Mouse (Mus musculus) gastrocnemius, postnatal 36 days (tissue): ENCODE measurements at regions not wholly inside any gene's neighbourhood (a gene's known extent, or its start where the extent isn't known, plus 50 kb on each side); places are given as distances from the start of the nearest gene placed in this dataset.
A peak's percentile ranks its signal among the peaks of the same experiment; 100 is the strongest.

Source experiments
- DNase-seq, 2 experiments: peaks; one replicate each; pipeline ENCODE4 v3.0.0; 2022
- intact Hi-C: fragments of 180-260 bp; cut with DNase I; formaldehyde crosslinking; loops from one replicate; pipeline ENCODE4 v1.15.1; 2025

DNA sequence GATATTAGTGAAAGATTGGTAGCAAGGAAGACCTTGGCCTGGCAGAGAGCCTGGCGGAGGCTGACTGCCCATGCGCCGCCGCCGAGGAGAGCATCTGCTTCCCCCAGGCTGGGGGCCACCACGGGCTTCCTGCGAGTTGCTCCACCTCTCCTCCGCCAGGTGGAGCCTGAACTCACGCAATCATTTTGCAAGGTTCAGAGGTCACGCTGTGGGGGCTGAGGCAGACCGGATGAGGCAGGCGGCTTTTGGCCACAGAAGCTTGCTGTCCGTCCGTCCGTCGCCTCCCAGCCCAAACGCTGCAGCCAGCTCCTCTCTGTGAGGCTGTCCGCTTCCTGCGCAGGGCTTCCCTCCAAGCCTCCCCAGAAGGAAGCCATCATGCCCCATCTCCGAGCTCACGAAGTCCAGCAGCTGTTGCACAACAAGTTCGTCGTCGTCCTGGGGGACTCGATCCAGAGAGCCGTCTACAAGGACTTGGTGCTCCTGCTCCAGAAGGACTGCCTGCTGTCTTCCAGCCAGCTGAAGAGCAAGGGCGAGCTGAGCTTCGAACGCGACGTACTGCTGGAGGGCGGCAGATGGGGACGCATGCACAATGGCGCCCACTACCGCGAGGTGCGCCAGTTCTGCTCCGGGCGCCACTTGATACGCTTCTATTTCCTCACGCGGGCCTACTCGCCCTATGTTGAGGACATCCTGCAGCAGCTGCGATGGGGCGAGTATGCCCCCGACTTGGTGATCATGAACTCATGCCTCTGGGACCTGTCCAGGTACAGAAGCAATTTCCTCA is 269.3 kb upstream of the Erbb4 start:
- DNase-seq, result no peak
- intact Hi-C loops, result no loop called here

DNA sequence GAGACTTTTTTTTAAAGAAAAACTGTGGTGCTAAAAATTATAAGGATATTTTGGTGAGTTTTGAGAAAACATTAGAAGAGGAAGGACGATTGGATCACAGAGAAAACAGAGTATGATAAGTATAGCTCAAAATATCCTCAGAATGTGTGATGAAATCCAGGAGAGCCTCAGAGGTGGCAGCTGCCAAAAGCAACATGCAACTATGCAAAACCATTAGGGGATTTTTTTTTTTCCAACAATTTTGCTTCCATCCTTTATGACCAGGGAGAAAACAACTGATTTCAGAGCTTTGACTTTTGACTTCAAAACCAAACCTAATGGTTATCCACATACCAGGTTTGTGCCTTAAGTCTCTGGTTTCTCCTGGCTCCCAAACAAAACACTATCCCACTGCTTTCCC is 267.4 kb upstream of the Erbb4 start:
- intact Hi-C loops, result no loop called here
- DNase-seq, result no peak

DNA sequence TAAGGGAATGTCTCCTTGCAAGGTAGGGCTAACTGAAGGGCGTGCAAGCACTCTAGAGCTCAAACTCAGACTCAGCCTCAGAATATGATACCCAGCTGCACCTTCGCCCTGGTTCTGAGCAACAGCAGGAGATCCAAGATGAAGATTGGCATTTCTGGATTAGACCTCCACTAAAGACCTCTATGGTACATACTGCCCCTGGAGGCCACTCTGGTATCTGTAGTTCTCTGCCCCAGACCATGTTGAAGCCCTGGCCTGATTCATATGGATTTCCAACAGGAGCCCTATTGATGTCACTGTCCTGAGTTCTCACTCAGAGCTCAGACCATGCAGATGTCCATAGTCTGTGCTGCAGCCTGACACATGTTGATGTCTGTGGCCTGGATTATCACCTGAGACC is 262.2 kb upstream of the Erbb4 start:
- intact Hi-C loops, result no loop called here
- DNase-seq, result no peak

DNA sequence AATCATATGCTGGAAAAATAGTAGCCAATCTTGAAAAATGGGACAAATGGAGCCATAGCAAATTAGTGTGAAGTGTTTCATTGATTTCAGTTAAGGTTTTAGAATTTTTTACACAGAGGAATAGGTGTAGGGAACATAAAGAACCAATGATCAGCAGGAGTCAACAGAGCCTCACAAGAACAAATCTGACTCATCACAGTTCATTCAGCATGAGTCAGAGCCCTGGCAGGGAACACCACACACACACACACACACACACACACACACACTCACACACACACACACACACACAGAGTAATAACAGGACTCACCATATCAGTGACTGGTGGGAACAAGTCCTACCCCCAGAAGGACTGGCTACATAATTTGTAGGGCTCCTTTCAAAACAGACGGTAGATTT is 259.7 kb upstream of the Erbb4 start:
- intact Hi-C loops, result no loop called here
- DNase-seq, result no peak

DNA sequence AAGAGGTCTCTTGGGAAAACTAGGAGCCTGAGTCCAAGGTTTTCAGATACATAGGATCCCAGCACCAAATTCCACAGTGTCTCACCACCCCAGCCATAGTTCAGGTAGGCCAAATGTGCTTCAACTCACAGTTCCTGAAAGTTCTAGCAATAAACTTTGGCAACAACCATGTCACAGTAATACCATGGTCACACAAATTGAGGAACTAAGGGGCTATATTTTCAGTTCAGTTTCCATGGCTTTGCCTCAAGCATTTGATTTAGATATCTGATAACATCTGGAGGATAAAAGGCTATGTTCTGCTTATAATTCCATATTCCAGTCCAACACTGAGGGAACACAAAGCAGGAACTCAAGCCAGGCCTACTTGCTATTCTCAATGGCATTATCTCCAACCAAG is 256.2 kb upstream of the Erbb4 start:
- intact Hi-C loops, result no loop called here
- DNase-seq, result no peak

DNA sequence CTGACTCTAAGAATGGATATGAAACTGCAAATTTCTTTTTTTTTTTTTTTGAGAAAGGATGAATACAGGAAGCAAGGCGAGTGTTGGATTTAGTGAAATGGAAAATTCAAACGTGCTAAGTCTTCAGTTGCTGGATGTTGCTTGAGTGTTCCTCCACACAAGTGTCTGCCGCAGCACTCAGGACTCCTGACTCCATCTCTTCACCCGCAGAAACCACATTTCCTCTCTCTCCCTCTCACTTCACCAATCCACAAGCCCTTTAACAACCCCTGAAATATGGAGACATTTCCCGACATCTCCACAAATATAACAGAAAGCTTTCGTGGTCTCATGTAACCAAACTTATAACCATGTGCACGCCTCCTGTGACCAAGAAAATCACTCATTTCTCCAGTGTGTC is 249.7 kb upstream of the Erbb4 start:
- no peak for DNase-seq
- intact Hi-C loops, result no loop called here

DNA sequence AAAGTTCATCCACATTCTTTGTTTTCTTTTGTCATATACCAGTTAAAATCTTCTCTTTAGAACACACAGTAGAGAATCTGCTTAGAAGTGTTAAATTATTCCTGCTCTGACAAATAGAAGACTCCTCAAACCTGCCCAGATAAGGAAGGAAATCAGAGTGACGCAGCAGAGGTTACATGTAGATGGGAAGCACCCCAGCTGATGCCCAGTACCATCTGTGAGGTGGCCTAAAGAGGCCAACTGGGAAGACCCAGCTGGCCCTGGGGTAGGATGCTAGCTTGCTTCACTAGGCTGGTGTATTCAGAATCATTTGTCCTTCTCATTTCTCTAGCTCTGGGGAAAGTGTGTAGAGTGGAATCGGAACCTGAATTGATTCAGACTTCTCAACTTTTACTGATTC is 242.6 kb upstream of the Erbb4 start:
- DNase-seq, result no peak
- intact Hi-C loops, result no loop called here

DNA sequence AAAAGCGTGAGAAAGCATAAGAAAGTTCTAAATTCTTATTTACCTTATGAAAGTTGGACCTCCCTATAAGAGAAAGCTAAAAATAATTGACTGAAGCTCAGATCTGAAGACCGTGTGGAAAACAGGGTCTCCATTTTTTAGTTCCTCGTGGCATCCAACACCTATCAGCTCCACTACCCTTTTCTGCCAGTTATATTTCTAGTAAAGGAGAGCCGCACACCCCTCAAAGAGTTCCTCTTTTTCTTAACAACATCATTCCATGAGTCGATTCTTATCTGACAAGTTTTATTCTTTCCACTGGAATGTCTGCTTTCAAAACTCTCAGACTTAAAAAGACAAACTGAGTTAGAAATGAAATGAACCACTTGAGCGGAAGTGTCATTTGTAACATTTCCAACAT is 242.0 kb upstream of the Erbb4 start:
- DNase-seq, result no peak
- intact Hi-C loops, result no loop called here

DNA sequence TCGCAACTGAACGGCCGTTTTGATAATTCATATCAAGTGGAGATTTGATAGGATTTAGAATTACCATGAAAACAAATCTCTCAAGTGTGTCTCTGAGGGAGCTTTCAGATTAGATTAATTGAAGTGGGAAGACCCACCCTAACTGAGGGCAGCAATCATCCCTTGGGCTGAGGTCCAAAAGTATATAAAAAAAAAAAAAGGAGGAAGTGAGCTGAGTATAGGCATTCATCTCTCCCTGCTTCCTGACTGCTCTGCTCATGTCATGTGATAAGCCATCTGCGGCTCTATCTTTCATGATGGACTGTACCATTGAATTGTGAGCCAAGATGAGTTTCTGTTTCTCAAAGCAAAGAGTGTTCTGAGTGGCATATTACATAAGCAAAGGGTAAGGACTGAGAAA is 234.2 kb upstream of the Erbb4 start:
- no peak for DNase-seq
- intact Hi-C loops, result no loop called here

DNA sequence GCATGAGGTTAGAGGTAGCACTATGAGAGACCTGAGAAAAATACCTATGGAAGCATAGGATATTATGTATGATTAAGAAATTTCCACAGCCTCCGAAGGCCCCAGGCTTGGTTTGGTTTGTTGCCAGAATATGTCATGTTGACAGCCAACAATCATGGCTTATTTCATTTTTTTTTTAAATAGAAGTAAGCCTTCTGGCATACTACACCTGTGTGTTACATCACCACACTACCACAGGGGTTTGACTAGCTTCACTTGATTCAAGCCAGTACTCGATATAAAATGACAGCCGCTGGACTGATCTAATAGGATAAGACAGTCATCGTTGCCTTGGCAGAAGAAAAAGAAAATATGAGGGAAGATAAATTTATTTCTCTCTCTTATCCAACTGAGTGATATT is 232.6 kb upstream of the Erbb4 start:
- DNase-seq, result no peak
- intact Hi-C loops, result no loop called here

DNA sequence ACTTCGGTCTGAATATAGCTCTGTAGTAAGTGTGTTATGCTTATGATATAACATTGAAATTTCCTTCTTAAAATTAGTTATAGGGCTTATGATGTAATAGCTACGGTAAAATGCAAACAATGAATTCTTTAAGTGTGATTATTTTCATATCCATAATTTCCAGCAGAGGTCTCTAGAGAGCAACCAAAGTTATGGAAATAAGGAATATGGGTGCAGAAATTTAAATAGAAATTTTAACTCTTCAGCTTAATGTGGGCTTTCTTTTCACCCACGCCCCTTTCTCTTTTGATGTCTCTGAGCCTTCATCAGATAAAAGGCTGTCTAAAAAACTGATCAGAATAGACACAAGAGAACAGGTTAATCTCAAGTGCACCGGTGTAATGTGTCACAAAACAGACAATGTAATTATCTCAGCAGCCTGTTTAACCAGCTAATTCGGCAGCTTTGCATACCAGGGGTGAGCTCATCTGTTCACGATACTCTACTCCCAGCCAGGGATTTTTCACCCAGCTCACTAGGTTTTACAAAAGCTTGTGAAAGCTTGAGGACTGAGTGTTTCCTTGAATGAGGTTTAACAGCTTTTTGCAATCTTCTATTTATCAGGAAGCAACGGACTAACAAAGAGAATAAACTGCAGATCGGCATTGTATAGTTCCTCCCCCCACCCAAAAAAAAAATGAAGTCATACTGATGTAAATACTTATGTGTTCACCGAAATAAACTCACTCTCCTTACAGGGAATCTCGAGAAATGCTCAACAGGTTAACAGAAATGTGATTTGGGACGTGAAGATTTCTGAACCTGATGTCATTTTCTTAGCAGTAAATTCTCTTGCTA is 223.8 kb upstream of the Erbb4 start:
- DNase-seq, result no peak
- intact Hi-C loops, result no loop called here

DNA sequence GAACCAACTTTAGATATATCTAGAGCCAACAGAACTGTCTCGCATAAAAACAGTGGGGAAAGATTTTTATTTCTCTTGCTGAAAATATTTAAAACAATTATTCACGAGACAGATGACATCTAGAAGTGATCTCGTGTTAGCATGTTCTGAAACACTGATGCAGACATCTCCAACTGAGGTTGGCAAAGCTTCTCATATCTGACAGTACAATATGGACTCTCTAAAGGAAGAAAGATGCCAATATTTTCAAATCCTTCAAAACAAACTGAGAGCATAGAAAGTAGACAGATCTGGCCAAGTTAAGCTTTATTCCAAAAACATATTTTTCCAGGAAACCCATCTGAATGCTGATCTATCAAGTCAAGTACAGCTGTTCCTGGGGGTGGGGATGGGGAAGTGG is 221.5 kb upstream of the Erbb4 start:
- no peak for DNase-seq
- intact Hi-C loops, result no loop called here

DNA sequence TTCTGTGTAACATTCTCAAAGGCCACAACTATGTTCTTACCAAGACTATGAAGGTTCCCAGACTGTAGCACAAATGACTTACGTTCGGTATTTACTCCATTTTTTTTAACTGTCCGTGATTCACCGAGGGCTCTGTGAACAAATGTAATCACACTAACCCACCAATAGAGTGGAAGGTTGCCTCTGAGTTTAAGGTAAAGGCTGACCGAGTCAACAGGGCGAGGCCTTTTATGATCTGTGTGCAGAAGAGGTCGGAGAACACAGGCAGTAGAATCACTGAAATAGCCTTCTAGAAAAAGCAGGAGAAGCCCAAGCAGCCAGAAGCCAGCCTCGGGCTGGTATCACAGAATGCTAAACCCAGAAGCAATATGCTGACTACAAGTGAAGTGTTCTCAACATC is 218.9 kb upstream of the Erbb4 start:
- intact Hi-C loops, result loop anchor here (2.0 kb wide), 1 partner anchor 366 kb away; no protein-coding TSS in a partner anchor

DNA sequence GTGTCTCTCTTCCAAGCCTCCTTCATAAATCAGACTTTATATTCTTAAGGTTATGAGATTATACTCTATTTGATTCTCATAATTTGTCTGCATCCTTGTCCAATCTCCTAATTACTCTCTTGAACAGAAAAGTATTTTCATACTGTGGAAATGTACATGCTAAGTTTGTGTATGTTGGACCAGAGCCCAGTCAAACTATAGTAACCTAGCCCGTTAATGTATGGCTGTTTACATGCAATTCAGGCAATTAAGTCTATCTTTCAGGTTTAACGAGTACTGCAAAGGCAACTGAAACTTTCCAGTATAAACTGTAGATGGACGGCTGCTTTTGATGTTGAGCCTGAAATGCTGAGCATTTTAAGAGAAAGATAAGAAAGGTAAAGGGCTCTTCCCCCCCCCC is 211.7 kb upstream of the Erbb4 start:
- intact Hi-C loops, result no loop called here
- no peak for DNase-seq

More for the DNA sequence above, 218.9 kb upstream of the Erbb4 start:
- DNase-seq, result no peak

DNA sequence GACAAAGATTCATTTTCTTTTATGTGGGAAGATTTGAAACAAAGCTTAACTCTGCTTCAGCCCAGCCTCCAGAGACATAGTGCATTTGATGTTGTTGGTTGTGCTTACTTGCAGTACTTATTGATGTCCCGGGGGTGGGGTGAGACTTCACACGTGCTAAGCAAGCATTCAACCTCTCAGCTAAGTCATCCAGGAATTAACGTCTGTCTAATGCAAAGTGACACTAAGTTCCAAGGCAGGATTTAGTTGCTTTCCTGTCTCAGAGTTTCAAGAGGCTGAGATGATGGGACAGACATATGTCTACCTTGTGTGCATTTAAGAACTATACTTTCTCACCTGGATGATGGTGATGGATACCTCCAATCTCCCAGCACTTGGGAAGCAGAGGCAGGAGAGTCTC is 189.0 kb upstream of the Erbb4 start:
- intact Hi-C loops, result no loop called here
- DNase-seq, result no peak

DNA sequence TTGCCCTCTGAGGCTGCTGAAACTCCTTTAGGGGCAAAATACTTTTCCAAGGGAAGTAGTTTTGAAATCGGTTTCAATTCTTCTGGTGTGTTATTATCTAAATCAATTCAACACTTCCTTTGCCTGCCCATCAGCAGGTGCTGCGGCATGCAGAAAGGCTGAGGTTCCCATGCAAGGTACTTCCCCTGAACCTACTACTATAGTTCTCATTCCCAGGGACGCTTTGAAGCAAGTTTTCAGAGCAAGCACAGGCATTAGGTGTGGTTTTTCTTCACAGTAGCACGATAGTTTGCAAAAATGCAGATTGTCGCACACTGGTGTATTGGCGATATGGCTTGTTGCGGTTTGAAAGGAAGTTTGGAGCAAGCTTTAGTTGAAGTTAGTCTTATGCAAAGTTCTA is 183.5 kb upstream of the Erbb4 start:
- intact Hi-C loops, result no loop called here
- DNase-seq, result no peak

DNA sequence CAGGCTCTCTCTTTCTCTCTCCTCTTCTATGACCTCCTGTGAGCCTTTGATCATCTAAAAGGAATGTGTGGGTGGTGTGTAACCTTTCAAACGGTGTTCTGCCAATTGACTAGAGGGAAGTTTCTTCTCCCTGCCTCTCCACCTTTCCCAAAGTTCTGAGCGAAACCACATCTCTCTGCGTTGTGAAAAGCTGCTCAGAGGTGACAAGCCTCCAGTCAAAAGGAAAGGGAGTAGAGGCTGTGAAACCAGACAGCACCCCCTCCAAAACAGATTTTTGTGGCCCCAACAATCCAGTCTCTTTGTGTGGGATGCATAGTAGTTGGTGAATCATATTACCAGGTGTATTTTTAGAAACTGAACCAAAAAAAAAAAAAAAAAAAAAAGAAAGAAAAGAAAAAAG is 178.5 kb upstream of the Erbb4 start:
- intact Hi-C loops, result no loop called here
- DNase-seq, result no peak

DNA sequence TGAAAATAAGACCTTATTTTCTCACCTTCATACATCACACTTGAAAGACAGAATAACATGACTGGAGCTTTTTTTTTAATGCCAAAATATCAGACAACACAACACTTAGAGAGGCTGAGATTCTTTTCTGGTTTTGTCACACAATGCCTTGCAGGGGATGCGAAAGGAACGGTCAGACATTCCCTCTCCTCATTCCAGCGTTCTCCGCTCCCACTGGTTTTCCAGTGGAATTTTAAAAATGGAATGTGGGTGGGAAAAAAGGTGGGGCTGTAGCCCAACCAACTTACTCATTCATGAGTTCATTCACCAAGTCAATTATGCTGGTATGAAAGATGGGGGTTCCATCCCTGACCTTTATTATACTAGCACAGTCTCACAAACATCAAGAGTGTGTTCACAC is 169.6 kb upstream of the Erbb4 start:
- DNase-seq, result no peak
- intact Hi-C loops, result no loop called here

DNA sequence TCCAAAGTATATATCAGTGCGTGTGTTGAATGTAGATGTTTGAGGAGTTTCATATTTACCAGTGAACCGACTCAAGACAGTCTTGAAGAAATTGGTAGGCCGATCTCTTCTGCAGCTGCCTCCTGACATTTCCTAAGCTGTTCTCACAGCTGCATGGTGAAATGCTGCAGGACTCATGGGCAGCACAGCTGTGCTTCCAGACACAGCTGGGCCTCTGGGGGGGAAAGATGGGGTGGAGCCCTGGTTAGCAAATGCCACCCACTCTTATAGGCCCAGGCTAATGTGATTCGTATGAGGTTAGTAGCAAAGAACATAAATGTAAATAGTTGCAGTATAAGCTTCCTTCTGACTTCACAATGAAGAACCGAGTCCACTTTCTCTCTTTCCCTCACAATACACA is 139.8 kb upstream of the Erbb4 start:
- intact Hi-C loops, result no loop called here

DNA sequence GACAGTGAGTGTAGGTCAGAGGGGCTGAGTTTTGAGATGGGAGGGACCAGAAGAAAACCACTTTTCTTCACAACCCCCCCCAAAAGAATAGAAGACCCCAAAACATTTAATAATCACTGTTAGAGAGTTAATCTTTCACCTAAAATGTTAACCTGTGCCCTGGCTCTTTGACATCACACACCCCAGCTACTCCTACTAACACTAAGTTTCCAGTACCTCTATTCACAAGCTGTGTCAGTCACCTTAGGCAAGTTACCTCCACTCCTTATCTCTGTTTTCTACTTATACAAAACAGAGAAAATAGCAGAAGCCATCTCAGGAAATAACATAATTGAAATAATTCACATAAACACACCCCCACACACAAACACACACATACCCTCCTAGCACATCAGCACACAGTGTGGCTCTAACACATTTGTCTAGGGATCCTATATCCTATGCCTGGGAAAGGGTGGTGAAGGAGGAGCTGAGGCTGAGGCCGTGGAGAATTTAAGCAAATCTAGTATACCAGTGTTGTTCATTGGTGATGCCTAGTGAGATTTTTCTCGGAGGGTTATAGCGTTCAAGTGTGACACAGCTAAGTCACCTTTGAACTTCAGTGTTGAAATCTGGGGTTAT is 134.5 kb upstream of the Erbb4 start:
- intact Hi-C loops, result loop anchor here (5.0 kb wide), 2 partner anchors 450 to 535 kb away; no protein-coding TSS in a partner anchor

More for the DNA sequence above, 139.8 kb upstream of the Erbb4 start:
- DNase-seq, result no peak

DNA sequence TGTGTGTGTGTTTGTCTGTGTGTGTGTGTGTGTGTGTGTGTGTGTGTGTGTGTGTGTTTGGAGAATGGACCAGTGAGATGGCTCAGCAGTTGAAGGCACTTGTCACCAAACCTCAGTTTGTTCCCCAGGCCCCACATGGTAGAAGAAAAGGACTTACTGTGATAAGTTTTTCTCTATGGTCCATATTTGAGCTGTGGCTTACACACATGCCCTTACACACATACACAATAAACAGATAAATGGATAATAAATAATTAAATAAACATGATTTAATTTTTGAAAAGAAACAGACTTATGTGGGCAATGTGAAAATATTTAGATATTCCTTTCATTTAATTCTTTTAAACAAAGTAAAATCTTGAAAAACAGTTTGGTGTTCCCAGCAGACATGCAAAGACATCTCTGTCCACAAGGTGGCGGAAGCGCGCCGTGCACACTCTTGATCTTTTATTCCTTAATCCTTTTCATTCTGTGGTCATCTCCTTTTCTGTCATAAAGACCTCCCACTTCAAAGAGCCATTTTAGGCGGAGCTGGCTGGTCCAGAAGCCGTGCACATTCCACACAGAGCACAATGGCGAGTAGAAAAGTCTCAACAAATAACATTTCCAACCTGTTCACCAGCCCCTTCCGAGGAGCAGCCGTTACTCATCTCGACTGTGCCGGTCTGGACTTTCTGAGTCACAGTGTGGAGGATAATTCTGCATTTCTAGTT is 133.8 kb upstream of the Erbb4 start:
- intact Hi-C loops, result loop anchor here (5.0 kb wide), 2 partner anchors 451 to 536 kb away; no protein-coding TSS in a partner anchor
- peak in 1 of 2 experiments; percentile 27 for DNase-seq

More for the DNA sequence above, 134.5 kb upstream of the Erbb4 start:
- no peak for DNase-seq
